Mouse (Mus musculus): ENCODE measurements at regions not wholly inside any gene's neighbourhood (a gene's known extent, or its start where the extent isn't known, plus 50 kb on each side); places are given as distances from the start of the nearest gene placed in this dataset.

- peak; percentile 44 for DNase-seq (ENCODE audit: low read depth, low spot score)
Observed at GRCm38 (mm10) chr2:114968651-114969050, 313.9 kb upstream of the Dph6 start.

- DNase-seq (ENCODE audit: low read depth, low spot score): no peak
Observed at GRCm38 (mm10) chr2:114993419-114993818, 338.7 kb upstream of the Dph6 start.

- no peak for DNase-seq (ENCODE audit: low read depth, low spot score)
Observed at GRCm38 (mm10) chr2:114993882-114994281, 339.1 kb upstream of the Dph6 start.

GRCm38 (mm10) chr2:114994691-114995347, 340.1 kb upstream of the Dph6 start:
- no peak for DNase-seq (ENCODE audit: low read depth, low spot score)

GRCm38 (mm10) chr2:115013916-115014315, 359.2 kb upstream of the Dph6 start:
- DNase-seq (ENCODE audit: low read depth, low spot score): no peak

- DNase-seq (ENCODE audit: low read depth, low spot score): no peak
Observed at GRCm38 (mm10) chr2:115026777-115027176, 372.0 kb upstream of the Dph6 start.

GRCm38 (mm10) chr2:115031134-115031533, 376.4 kb upstream of the Dph6 start:
- peak; percentile 7 for DNase-seq (ENCODE audit: low read depth, low spot score)

- DNase-seq (ENCODE audit: low read depth, low spot score): peak; percentile 62
Observed at GRCm38 (mm10) chr2:115036205-115036604, 381.4 kb upstream of the Dph6 start.

GRCm38 (mm10) chr2:115042299-115042785, 387.6 kb upstream of the Dph6 start:
- peak; percentile 56 for DNase-seq (ENCODE audit: low read depth, low spot score)

GRCm38 (mm10) chr2:115056327-115057070, 401.7 kb upstream of the Dph6 start:
- no peak for DNase-seq (ENCODE audit: low read depth, low spot score)

- no peak for DNase-seq (ENCODE audit: low read depth, low spot score)
Observed at GRCm38 (mm10) chr2:115057200-115057599, 402.4 kb upstream of the Dph6 start.

- no peak for DNase-seq (ENCODE audit: low read depth, low spot score)
Observed at GRCm38 (mm10) chr2:115067489-115068163, 412.9 kb upstream of the Dph6 start.

GRCm38 (mm10) chr2:115069704-115070103, 414.9 kb upstream of the Dph6 start:
- no peak for DNase-seq (ENCODE audit: low read depth, low spot score)

- DNase-seq (ENCODE audit: low read depth, low spot score): no peak
Observed at GRCm38 (mm10) chr2:115070123-115070522, 415.4 kb upstream of the Dph6 start.

- peak; percentile 57 for DNase-seq (ENCODE audit: low read depth, low spot score)
Observed at GRCm38 (mm10) chr2:115070666-115071065, 415.9 kb upstream of the Dph6 start.

- DNase-seq (ENCODE audit: low read depth, low spot score): no peak
Observed at GRCm38 (mm10) chr2:115081563-115082291, 427.0 kb upstream of the Dph6 start.

- DNase-seq (ENCODE audit: low read depth, low spot score): no peak
Observed at GRCm38 (mm10) chr2:115082292-115082809, 427.6 kb upstream of the Dph6 start.

GRCm38 (mm10) chr2:115088421-115089120, 433.8 kb upstream of the Dph6 start:
- DNase-seq (ENCODE audit: low read depth, low spot score): no peak

GRCm38 (mm10) chr2:115090430-115091175, 435.8 kb upstream of the Dph6 start:
- peak; percentile 41 for DNase-seq (ENCODE audit: low read depth, low spot score)

- DNase-seq (ENCODE audit: low read depth, low spot score): no peak
Observed at GRCm38 (mm10) chr2:115095351-115095750, 440.6 kb upstream of the Dph6 start.

Measured in brain, adult 2 months (tissue).